Mouse (Mus musculus): ENCODE measurements at regions not wholly inside any gene's neighbourhood (a gene's known extent, or its start where the extent isn't known, plus 50 kb on each side); places are given as distances from the start of the nearest gene placed in this dataset.
A peak's percentile ranks its signal among the peaks of the same experiment; 100 is the strongest.

DNA sequence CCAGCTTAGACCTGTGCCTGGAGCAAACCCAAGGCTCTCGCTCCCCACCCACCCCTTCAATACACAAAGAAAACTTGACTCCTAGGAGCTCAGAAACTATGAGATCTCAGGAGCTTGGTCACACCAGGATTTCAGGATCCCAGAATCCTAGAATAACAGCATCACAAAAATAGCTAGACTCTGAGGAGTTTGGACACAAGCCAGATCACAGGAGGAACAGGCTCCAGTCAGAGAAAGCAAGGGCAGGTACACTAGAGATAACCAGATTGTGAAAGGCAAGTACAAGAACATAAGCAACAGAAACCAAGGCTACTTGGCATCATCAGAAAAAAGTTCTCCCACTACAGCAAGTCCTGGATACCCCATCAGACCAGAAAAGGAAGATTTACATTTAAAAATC, 221.5 kb downstream of the Epha7 start:
- no peak for DNase-seq (ENCODE audit: low spot score)

DNA sequence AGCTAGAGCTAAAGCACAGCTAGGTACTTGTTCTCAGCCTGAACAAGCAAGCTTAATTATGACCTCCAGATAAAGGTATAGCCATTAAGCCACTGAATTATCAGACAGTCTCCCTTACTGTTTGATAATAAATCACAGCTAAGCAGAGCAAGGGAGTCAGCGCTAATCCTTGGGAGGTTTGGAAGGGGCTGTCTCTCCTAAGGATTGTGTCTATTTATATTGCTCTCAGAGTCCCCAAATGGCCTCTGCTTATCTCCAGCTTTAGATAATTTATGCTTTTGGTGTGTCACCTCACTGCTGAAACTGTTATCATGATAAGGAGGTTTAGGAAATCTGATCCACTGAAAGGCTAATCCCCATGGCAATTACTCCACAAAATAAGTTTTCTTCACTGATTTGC, 227.1 kb downstream of the Epha7 start:
- no peak for DNase-seq (ENCODE audit: low spot score)

GRCm38 (mm10) chr4:29068678-29069621, 256.0 kb downstream of the Epha7 start:
- no peak for DNase-seq (ENCODE audit: low spot score)

DNA sequence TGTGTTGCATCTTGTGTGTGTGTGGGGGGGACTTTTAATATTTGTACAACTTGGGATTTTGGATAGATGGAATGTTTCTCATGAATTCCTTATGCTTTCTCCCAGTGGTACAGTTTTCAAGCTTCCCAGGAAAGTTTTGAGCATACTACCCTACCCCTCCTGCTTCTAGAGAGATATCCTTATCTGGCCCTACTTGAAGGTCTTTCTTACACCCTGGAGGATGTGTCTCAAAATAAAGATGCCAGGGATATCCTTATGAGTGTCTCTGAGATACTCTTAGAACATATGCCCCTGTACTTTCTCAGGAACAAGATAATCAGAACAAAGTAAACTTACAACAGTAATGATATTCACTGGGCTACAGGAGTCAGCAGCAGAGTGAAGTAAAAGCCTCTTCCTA, 261.3 kb downstream of the Epha7 start:
- no peak for DNase-seq (ENCODE audit: low spot score)

DNA sequence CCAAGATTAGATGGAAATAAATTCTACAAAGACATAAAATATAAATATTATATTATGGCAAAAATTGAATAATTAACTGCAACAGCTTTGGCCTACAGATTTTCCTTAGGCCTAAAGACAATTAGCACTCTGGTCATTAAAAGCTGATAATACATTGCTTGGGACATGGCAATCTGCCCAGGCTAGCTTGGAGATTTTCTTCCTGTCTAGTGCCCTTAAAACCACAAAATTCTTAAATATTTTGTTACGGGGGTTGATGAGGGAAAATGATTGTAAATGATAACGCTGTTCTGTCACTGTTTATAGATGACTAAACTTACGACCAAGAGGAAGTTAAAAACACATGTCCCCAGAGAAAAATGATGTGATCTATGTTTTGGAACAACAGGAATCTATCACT, 261.9 kb downstream of the Epha7 start:
- DNase-seq (ENCODE audit: low spot score) = no peak

GRCm38 (mm10) chr4:29076683-29077082, 263.8 kb downstream of the Epha7 start:
- DNase-seq (ENCODE audit: low spot score) = no peak

- DNase-seq (ENCODE audit: low spot score) = no peak
These were observed 265.5 kb downstream of the Epha7 start for GRCm38 (mm10) chr4:29078391-29078790.

- DNase-seq (ENCODE audit: low spot score) = no peak
These were observed 270.8 kb downstream of the Epha7 start for GRCm38 (mm10) chr4:29083545-29084290.

- no peak for DNase-seq (ENCODE audit: low spot score)
These were observed 278.0 kb downstream of the Epha7 start for GRCm38 (mm10) chr4:29090949-29091348.

DNA sequence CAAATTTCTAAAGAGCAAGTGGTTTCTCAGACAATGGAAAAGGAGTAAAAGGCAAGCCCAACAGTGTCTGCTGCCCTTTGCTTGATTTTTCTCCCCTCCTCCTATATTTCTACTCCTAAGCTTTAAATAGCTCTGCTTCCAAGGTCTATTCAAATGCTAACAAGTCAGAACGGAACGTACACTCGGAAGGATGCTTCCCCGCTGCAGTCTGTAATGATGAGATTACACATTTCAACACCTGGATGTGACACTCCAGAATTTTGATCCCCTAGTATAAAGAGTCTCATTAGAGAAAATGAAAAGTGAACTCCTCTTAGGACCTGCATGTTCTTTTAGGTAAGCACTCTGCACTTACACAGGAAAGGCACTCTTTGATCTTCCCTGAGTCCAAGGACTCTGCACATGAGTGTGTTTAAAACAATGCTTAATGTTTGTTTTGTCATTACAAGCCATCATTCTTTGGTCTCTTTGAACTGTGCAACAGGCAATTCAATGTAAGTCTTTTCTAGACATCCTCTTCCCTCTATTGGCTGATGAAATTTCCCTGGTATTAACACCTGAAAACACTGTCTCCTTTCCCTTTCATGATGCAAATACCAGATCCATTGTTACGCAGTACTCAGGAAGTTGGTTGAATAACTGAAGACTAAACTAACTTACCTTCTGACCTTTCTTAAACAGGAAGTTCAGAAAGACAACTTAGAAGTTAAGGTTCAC, 278.7 kb downstream of the Epha7 start:
- DNase-seq (ENCODE audit: low spot score) = peak; percentile 7

DNA sequence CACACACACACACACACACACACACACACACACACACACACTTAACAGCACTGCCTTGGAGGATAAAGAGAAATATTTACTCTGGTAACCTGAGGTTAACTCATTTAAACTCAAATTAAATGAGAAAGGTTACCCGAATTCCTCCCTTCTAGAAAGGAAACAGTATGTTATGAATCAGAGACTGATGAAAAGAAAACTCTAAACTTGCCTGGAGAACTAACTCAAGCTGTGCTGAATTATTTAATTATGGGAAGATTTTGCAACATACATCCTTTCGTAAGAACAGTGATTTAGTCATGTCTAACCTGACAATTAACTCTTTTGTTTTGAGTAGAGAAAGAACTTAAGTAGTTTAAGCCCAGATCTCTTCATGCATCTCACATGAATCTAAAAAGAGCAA, 289.4 kb downstream of the Epha7 start:
- DNase-seq (ENCODE audit: low spot score) = no peak

DNA sequence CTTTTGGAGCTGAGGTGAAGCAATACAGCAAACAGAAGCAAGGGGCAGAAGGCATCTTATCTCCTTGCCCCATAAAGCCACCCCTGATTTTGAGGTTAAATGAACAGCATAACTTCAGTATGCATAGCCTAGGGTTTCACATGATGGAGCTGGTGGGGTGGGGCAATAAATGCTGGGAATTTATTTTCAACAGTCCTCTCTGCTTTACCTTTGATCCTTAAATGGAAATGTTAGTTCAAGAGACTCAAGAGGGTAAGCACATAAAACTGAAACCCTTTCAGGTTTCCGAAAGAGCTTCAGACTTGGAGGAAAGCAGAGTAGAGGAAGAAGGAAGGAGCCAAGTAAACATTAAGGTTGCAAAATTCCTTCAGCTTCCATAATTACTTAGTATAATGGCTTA, 290.5 kb downstream of the Epha7 start:
- DNase-seq (ENCODE audit: low spot score) = peak; percentile 33

DNA sequence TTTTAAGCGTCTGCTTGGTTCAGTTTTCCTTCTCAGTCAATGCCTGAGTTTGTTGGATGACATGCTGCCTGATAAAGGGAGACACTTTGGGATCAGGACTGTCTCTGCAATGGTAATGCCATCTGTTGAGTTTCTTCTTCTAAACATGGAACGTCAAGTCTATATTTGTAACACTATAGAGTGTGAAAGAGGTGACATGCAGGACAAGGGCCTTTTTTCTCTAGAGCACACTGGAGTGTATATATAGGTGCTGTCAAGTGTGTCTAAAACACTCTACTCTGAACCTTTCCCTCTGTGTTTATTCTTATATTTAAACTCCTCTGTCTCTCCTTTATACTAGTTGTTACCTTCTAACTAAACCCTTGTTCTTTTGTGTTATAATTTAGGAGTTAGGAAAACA, 299.6 kb downstream of the Epha7 start:
- DNase-seq (ENCODE audit: low spot score) = no peak

GRCm38 (mm10) chr4:29117025-29117424, 304.1 kb downstream of the Epha7 start:
- DNase-seq (ENCODE audit: low spot score) = no peak

DNA sequence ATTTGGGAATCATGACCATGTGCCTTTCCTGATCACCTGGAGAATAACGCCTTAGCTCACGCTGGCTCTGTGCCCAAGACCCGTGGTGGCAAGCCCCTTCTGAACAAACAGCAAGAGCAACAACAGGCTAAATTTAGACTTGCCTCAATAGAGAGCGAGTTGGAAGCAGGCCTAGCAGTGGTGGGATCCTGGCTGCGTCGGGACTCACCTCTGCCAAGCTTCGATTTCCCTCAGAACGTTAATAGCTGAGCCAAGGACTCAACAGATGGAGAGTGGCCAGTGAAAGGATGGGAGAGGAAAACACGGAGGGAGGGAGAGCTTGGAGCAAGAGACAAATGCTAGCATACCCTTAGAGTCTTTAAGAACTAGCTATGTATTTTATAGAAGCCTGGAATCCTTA, 305.0 kb downstream of the Epha7 start:
- DNase-seq (ENCODE audit: low spot score) = peak; percentile 4

DNA sequence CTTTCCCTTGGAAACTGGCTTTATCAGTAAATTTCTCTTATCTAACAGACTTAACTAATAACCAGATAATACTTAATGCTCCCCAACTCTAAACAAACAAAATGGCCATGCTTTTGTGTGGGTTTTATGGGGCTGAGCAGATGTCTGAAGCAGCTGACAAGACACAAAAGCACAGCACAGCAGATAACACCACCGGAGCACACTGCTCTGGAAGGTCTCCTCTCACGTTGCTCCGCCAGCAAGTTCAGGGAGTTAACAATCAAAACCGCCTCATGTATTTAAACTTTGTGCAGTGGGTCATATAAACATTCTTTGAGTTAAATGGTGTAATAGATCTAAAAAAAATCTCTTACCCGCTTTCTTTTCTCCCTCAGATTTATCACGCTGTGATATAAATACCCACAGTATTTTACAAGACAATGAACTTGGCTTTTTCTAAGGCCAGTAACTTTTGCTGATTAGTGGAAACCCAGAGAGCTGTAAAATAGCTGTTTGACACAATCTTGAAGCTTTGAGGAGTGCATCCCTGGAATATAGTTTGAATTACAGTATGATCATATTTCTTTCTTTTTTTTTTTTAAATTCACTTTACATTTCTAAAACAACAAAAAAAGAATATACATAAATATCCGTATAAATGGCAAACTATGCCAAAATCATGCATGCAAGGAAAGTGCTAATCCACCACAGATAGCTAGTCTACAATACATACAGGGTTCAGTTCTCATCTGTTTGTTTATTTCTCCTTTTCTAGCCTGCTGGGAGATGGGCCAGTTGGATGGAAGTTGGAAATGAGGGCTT, 305.9 kb downstream of the Epha7 start:
- DNase-seq (ENCODE audit: low spot score) = no peak

DNA sequence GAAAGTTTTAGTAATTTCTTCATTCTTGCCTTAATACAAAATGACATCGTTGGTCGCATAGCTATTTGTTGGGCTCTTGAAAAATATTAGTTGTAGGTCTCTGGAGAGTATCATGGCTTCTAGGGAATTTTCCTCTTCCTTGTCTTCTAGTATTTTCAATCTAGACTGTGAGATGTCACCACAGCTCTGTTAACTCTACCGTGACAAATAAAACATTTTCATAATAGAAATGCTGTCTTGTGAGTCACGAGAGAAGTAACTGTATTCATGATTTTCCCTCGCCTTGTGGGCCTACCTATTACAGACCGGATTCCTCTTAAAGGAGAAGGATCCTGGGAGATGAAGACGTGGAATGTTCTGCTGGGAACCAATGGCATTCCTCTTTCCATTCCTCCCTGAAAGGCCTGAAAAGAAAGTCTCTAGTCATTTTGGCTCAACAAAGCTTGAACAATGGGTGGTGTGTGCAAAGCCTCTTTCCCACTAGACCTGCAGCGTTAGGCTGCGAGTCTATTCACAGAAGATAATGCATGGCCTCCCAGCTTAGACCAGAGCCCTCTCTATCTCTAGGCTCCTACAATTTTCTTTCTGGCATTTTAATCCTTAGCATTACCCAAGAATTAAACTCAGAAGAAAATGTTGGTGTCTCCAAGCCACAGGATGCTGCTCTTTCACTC, 306.7 kb downstream of the Epha7 start:
- no peak for DNase-seq (ENCODE audit: low spot score)

DNA sequence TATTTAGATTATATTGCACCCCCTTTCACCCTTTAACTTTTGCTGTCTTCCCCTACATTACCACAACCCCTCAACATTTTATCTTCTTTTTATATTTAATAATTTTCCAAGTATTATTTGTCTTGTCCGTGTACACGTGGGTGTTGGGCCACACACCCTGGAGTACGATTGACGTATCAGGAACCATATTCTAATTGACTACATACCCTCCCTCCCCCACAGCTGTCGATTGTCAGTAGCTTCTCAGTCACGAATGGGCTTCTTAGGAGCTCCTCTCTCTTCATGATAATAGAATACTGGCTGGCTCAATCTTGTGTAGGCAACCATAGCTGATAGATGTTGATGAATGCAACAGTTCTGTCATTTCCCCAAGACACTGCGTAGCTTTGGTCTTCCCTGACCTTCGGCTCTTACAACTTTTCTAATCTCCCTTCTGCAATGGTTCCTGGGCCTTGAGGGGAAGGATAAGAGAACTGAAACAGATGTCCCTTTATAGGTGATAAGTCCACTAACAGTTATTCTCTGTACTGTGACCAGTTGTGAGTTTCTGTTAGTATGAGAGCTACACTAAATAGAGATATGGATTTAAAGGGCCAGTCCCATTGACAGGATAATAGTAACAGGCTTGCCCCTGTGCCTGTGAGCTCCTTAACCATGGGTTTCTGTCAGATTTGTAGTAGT, 310.9 kb downstream of the Epha7 start:
- no peak for DNase-seq (ENCODE audit: low spot score)

- DNase-seq (ENCODE audit: low spot score) = no peak
These were observed 317.6 kb downstream of the Epha7 start for GRCm38 (mm10) chr4:29130485-29130884.
